Mouse (Mus musculus) ES-Bruce4 (cell line): ENCODE measurements around the gene Med22.

Experiments
- CTCF ChIP-seq: IDR thresholded peaks from one replicate; pipeline ENCODE4 v1.8.1; 2011; ENCODE audit warnings: low read depth, low read length
- EP300 ChIP-seq: IDR thresholded peaks from 2 replicates; pipeline ENCODE4 v1.6.1; 2011; ENCODE audit warnings: low read depth, low read length; ENCODE audit not compliant: insufficient read depth
- POLR2A ChIP-seq: IDR thresholded peaks from one replicate; pipeline ENCODE4 v1.8.1; 2011; ENCODE audit warnings: low read length; ENCODE audit not compliant: insufficient read depth

DNA sequence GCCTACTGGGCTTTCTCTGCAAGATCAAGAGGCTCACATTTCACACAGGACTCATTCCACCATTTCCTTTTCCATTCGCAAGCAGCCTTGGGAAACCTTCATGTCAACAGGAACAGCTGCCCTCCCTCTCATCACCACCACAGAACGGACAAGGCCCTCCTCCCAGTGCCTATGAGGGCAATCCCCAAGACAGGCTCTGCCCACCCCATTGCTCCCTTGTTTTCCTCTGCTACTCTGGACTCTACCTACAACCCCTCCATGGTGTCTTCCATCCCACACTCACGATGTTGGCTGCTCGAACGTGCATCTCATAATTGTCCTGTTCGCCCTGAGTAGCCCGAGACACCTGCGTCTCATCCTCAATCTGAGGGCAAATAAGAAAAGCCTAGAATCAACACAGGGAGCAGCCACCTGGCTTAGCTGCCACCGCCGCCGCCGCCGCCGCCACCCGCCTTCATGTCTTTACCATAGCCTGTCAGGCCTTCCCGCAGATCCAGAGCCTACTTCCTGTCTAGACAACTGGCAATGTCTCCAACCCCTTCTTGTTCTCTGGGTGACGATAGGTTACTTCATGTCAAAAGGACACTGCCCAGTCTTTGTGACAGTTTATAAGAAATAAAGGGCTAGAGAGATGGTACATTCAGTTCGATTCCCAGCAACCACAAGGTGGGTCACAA is 1.6 kb downstream of the Med22 start:
- TF ChIP-seq CTCF (no peak), POLR2A (no peak), EP300 (no peak)
